Mouse (Mus musculus) brain, embryonic 14.5 days (tissue): ENCODE data around the gene Gm21748. TPM values are rescaled to one million over a fixed set of nuclear protein-coding genes. Genes with fewer than 3 reads are reported as not detected.
"Not testable (repeated sequence)": the region's sequence is repeated elsewhere in the genome, so short reads cannot be mapped to it uniquely, and the experiment has no call there.

ENCODE experiments used
- DNase-seq: peaks from one replicate; pipeline ENCODE4 v3.0.0-alpha.2; 2011; ENCODE audit warnings: low read depth
- polyA plus RNA-seq: library from polyadenylated mRNA; depleted of rRNA; stranded (reverse); fragments of >200 nt; gene quantifications from 2 replicates; pipeline ENCODE4 v1.2.3, GENCODE M21; 2012; rRNA removed

The Gm21748 gene
- not detected in 2 replicates for polyA plus RNA-seq

GRCm38 (mm10) chrY:90839077-90839476, at the start of gene Gm21748:
Gene Gm21748, minus strand, starts transcription at chrY:90839177.
- DNase-seq, result not testable (repeated sequence)

Other genes starting within 250 kb of the Gm21748 start
- not detected in 2 replicates for gene Gm21860, start 84.4 kb downstream of the Gm21748 start, polyA plus RNA-seq
- gene Gm47283, start 54.4 kb downstream of the Gm21748 start, polyA plus RNA-seq, result not detected in 2 replicates